Mouse (Mus musculus) thymus, adult 2 months (tissue): Measurements from ENCODE around the gene Tia1. TPM values are rescaled to one million over a fixed set of nuclear protein-coding genes. Genes with fewer than 3 reads are reported as not detected.

ENCODE experiments used
- DNase-seq: peaks from one replicate; pipeline ENCODE4 v3.0.0; 2021
- H3K27ac ChIP-seq: fragments of 200-500 bp; 2 replicates; pipeline ENCODE4 v1.5.1; 2012; ENCODE audit warnings: low read length, control low read depth; ENCODE audit not compliant: control insufficient read depth, insufficient read depth
- H3K27me3 ChIP-seq: fragments of 200-500 bp; 2 replicates; pipeline ENCODE4 v1.6.1; 2012; ENCODE audit warnings: mild to moderate bottlenecking, low read length, moderate library complexity, mixed read lengths; ENCODE audit not compliant: control insufficient read depth, insufficient read depth
- H3K36me3 ChIP-seq: fragments of 200-500 bp; 2 replicates; pipeline ENCODE4 v1.6.1; 2012; ENCODE audit warnings: mild to moderate bottlenecking, low read length, moderate library complexity; ENCODE audit not compliant: control insufficient read depth, insufficient read depth
- H3K4me1 ChIP-seq: fragments of 200-500 bp; replicated peaks from 2 replicates; pipeline ENCODE4 v1.6.1; 2012; ENCODE audit warnings: low read length; ENCODE audit not compliant: control insufficient read depth, insufficient read depth
- H3K4me3 ChIP-seq: fragments of 200-500 bp; 2 replicates; pipeline ENCODE4 v1.5.1; 2012; ENCODE audit warnings: mild to moderate bottlenecking, low read length, control low read depth, moderate library complexity; ENCODE audit not compliant: control insufficient read depth, insufficient read depth
- CTCF ChIP-seq: fragments of 200-500 bp; IDR thresholded peaks from 2 replicates; pipeline ENCODE4 v1.5.1; 2012; ENCODE audit warnings: mild to moderate bottlenecking, control low read depth, low read length, moderate library complexity, borderline replicate concordance; ENCODE audit not compliant: control insufficient read depth, poor library complexity, insufficient read depth; ENCODE audit errors: extremely low read depth
- POLR2A ChIP-seq: fragments of 200-500 bp; IDR thresholded peaks from 2 replicates; pipeline ENCODE4 v1.6.1; 2012; ENCODE audit warnings: mild to moderate bottlenecking, low read length, control low read depth, moderate library complexity; ENCODE audit not compliant: control insufficient read depth, poor library complexity, insufficient read depth; ENCODE audit errors: extremely low read depth
- WGBS: fragments of 180-500 bp; shearing (Covaris S2); methylation state at CpG from one replicate; pipeline ENCODE4 v1.1.7; 2018; 5-methylcytosine and 5-hydroxymethylcytosine counted together
- polyA plus RNA-seq: library from polyadenylated mRNA; depleted of rRNA; stranded (reverse); fragments of >200 nt; gene quantifications from 2 replicates; pipeline ENCODE4 v1.2.3, GENCODE M21; 2012

Tia1 gene
- polyA plus RNA-seq, 1 experiment = 83.4 TPM

- no peak for TF ChIP-seq CTCF
- no peak for TF ChIP-seq POLR2A
- H3K27ac ChIP-seq = no peak overlapping the region
Observed at GRCm38 (mm10) chr6:86384692-86385091, 19.3 kb upstream of the Tia1 start.

GRCm38 (mm10) chr6:86385362-86386104 is 18.5 kb upstream of the Tia1 start:
- no peaks in the 10 kb centered on the region for H3K27me3 ChIP-seq
- 99% methylated on average over 5 of the region's 5 CpGs for WGBS
- no peaks in the 10 kb centered on the region for H3K4me1 ChIP-seq
- TF ChIP-seq CTCF (no peak), POLR2A (no peak)
- no peak for DNase-seq
- no peak overlapping the region for H3K4me3 ChIP-seq
- H3K36me3 ChIP-seq = no peaks in the 10 kb centered on the region
- H3K27ac ChIP-seq = no peak overlapping the region

More at GRCm38 (mm10) chr6:86384692-86385091, 19.3 kb upstream of the Tia1 start:
- no peak overlapping the region for H3K4me3 ChIP-seq
- DNase-seq = no peak
- H3K36me3 ChIP-seq = no peaks in the 10 kb centered on the region
- WGBS = 93% methylated on average over 4 of the region's 4 CpGs
- H3K27me3 ChIP-seq = no peaks in the 10 kb centered on the region
- no peaks in the 10 kb centered on the region for H3K4me1 ChIP-seq

GRCm38 (mm10) chr6:86387313-86387712 is 16.7 kb upstream of the Tia1 start:
- Histone ChIP-seq H3K27me3 (no peaks in the 10 kb centered on the region), H3K36me3 (0 out of 2 replicates have a peak, but pooled peaks cover 3% of the 10 kb centered on the region), H3K4me1 (no peaks in the 10 kb centered on the region), H3K4me3 (no peak overlapping the region), H3K27ac (no peak overlapping the region)
- no peak for DNase-seq
- TF ChIP-seq CTCF = no peak
- no peak for TF ChIP-seq POLR2A
- 95% methylated on average over 12 of the region's 12 CpGs for WGBS

- 95% methylated on average over 18 of the region's 18 CpGs for WGBS
- Histone ChIP-seq H3K4me3 (no peak overlapping the region), H3K27ac (no peak overlapping the region), H3K27me3 (no peaks in the 10 kb centered on the region), H3K36me3 (0 out of 2 replicates have a peak, but pooled peaks cover 3% of the 10 kb centered on the region), H3K4me1 (no peaks in the 10 kb centered on the region)
- DNase-seq = no peak
- TF ChIP-seq POLR2A (no peak), CTCF (no peak)
Observed at GRCm38 (mm10) chr6:86388461-86388860, 15.6 kb upstream of the Tia1 start.

- H3K4me1 ChIP-seq = peaks cover 3% of the 10 kb centered on the region; the same call in 1 of the 2 replicates
- H3K27ac ChIP-seq = no peak overlapping the region
- no peaks in the 10 kb centered on the region for H3K27me3 ChIP-seq
- no peak for TF ChIP-seq POLR2A
- TF ChIP-seq CTCF = no peak
- DNase-seq = no peak
- 0 out of 2 replicates have a peak, but pooled peaks cover 3% of the 10 kb centered on the region for H3K36me3 ChIP-seq
- WGBS = 96% methylated on average over 5 of the region's 5 CpGs
- no peak overlapping the region for H3K4me3 ChIP-seq
Observed at GRCm38 (mm10) chr6:86391326-86391725, 12.7 kb upstream of the Tia1 start.

GRCm38 (mm10) chr6:86393187-86393586 is 10.8 kb upstream of the Tia1 start:
- WGBS = 100% methylated on average over 1 of the region's 1 CpGs
- no peak for DNase-seq
- peaks cover 5% of the 10 kb centered on the region; the same call in 1 of the 2 replicates for H3K4me1 ChIP-seq
- TF ChIP-seq CTCF (no peak), POLR2A (no peak)
- no peaks in the 10 kb centered on the region for H3K27me3 ChIP-seq
- H3K36me3 ChIP-seq = 0 out of 2 replicates have a peak, but pooled peaks cover 3% of the 10 kb centered on the region
- no peak overlapping the region for H3K27ac ChIP-seq
- H3K4me3 ChIP-seq = no peak overlapping the region
